Mouse (Mus musculus) layer of hippocampus, adult 18-20 months (tissue): ENCODE measurements around the gene Lrp4. TPM values are rescaled to one million over a fixed set of nuclear protein-coding genes. Genes with fewer than 3 reads are reported as not detected.

Source experiments
- DNase-seq, 2 experiments: peaks; one replicate each; pipeline ENCODE4 v3.0.0; 2022; ENCODE audit warnings: low spot score in 2 of 2
- total RNA-seq, 2 experiments: library from RNA; stranded (reverse); gene quantifications; 2 replicates each; pipeline ENCODE4 v1.2.3; 2021

The Lrp4 gene
- total RNA-seq, 2 experiments from 2014 or later, result 27.2 to 31.2 TPM

DNA sequence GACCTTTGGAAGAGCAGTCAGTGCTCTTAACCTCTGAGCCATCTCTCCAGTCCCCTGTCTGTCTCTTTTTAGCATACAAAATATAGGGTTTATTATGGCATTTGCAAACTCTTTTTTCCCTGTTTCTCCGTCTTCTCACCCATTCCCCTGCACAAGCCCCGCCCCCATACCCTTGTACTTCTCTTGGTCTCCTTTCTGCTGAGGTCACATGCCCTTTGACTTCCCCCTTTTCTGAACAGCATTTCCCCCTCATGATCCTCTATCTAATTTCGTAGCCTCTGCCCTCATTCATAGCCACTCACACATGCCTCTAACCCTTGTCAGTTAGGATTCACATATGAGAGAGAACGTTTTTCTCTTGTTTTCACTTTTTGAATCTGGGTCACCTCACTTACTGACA, 27.4 kb downstream of the Lrp4 start:
- DNase-seq, result no peak

DNA sequence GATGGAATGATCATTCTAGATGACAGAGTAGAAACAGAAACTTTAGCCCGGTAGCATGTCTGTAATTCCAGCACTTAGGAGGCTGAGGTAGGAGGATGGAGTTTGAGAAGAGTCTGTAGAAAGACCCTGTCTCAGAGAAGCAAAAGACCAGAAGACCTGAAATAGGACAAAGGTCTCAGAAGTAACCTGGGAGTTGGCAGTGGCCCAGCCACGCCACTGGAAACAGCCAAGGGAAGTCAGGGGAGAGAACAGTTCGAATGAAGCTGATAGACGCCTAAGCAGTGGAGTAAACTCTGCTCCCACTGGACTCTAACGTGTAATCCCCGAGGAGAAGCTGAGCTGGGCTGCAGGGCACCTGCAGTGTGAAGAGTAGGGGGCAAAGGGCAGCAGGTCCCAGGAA, 27.9 kb downstream of the Lrp4 start:
- DNase-seq, result no peak

DNA sequence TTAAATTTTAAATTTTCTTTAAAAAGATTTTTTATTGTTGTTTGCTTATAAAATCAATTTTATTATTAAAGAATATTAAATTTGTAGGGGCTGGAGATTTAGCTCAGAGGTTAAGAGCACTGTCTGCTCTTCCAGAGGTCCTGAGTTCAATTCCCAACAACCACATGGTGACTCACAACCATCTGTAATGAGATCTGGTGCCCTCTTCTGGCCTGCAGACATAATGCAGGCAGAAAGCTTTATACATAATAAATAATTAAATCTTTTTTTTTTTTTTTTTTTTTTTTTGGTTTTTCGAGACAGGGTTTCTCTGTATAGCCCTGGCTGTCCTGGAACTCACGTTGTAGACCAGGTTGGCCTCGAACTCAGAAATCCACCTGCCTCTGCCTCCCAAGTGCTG, 30.0 kb downstream of the Lrp4 start:
- peak in 1 of 2 experiments; percentile 44 for DNase-seq

DNA sequence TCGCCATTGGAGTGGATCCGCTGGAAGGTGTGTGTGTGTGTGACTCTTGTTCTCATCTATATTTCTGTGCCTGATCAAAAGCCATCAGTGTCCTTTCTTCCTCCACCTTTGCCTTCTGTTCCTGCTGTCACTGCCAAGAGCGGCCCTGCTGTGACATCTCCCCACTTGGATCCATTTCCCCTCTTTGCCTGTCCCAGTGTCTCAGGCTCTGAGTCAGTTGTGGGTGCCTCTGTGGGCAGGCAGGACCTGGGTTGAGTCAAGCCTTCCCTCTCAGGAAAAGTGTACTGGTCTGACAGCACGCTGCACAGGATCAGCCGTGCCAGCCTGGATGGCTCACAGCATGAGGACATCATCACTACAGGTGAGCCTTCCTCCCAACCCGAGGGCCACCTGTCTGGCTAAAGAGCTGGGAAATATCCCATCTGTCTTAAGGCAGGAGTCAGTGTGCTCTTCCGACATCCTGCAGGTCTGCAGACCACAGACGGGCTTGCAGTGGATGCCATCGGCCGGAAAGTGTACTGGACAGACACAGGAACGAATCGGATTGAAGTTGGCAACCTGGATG, 34.8 kb downstream of the Lrp4 start:
- no peak for DNase-seq

DNA sequence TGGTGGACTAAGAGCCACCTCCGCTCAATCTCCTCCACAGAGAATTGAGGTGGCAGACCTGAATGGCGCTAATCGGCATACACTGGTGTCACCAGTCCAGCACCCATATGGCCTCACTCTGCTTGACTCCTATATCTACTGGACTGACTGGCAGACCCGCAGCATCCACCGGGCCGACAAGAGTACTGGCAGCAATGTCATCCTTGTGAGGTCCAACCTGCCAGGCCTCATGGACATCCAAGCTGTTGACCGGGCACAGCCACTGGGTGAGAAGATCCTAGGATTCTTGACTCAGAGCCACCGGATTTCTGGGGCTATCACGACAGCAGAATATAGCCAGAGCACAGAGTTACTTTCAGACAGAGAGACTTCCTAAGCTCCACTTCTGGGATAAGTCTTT, 36.7 kb downstream of the Lrp4 start:
- DNase-seq, result no peak

DNA sequence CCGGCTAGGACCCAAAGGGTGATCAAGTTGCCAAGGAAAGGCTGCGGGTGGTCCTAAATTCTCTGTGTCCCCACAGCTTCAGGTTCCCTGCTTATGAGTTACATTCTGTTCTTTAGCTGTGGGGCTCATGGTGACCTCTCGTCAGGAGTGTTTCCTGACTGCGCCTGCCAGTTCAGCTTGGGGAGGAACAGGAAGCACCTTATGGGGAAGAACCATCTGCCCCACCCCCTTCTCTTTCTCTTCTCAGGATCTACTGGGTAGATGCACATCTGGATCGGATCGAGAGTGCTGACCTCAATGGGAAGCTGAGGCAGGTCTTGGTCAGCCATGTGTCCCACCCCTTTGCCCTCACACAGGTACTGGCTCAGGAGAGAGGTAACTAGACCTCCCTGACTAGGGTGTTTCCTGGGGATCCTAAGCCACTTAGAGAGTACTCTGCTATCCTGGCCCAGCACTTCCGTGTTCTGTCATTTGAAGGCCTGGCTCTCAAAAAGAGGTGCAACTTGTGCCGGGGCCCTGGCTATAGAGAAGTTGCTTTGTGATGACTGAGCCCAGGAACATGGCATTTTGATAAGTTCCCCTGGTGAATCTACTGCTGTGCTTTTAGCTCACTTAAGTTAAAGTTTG, 40.9 kb downstream of the Lrp4 start:
- no peak for DNase-seq

DNA sequence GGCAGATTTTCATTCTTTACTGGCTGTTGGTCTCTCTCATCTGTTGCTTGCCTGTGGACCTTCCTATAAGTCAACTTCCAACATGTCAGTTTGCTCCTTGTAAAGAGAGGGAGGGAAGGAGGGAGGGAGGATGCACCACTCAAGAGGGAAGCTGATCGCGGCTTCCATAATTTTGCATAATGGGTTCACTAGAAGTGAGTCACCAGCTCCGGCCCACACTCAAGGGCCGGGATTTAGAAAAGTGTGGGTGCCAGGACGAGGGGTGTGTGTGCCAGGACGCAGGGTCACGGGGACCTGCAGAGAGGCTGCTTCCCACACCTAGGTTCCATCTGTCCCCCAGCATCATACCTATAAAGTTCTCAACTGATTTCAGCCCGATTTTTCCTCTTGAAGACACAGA, 50.8 kb downstream of the Lrp4 start:
- no peak for DNase-seq

DNA sequence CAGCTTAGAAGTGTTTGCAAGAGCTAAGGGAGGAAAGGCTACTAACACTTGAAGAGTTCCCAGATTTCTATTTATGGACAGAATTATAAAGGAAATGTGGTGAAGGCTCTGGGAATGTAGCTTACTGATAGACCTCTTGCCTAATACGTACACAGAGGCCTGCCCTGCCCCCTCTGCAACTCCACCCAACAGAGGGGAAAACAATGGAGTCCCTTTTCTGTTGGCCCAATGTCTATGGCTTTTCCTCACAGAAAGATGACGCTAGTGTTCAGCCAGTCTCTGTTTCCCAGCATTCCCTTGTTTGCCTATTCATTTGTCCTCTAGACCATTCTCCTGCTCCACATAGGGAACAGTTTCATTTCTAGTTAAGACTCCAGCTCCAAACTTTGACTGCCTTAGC, 59.9 kb downstream of the Lrp4 start:
- DNase-seq, result peak in 1 of 2 experiments; percentile 54

DNA sequence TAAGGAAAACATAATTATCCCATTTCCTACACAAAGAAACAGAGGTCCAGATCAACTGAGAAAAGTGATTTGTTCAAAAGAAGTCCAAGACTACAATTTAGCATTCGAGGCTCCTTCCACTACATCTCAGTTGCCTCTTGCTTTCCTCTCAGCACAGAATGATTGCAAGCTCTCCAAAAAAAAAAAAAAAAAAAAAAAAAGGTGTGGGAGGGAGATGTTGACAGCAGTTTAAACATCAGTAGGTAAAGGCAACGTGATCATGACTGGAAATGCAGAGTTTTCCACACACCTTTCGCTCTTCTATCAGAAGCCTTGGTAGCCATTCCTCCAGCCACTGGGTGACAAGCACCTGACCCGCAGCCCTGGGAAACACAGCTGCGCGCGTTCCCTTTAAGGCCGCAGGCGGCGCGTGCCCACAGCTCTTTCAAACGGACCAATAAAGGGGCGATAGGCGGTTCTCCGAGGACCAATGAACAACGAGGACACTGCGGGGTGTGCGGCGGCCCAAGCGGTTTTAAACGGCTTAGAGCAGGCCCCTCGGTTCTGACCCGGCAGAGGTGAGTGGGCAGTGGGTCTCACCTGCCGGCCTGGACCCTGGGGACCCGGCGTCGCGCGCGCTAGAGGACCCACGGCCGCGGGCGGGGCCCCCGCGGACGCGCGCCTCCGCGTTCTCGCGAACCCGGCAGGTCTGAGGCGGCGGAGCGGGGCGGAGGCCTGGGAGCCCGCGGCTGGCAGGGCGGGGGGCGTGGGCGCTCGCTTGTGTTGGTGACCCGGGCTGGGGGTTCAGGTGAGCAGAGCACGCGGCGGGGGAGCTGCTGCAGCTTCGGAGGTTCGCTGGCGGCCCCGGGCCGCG, 69.2 kb downstream of the Lrp4 start, which contains the start of gene Ckap5:
Gene Ckap5 (plus strand): TSS at position 469 of the 853 bp plus-strand sequence.
- peak; percentile 92 to 96 for DNase-seq

DNA sequence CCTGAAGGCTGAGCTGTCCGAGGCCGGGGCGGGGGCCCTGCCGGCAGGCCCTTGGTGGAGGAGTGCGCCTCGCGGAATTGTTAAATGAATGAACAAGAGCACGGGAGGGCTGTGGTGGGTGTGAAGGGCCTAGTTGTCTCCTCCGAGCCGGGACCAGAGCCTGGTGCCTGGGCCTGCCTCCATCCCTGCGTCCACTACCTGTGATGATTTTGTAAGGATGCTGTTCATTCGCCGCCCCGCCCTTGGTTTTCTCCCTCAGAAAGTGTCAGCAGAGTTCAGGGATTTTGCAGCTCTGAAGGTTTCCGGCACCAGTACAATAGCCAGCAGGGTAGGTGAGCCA, 69.8 kb downstream of the Lrp4 start:
- peak; percentile 16 to 34 for DNase-seq

DNA sequence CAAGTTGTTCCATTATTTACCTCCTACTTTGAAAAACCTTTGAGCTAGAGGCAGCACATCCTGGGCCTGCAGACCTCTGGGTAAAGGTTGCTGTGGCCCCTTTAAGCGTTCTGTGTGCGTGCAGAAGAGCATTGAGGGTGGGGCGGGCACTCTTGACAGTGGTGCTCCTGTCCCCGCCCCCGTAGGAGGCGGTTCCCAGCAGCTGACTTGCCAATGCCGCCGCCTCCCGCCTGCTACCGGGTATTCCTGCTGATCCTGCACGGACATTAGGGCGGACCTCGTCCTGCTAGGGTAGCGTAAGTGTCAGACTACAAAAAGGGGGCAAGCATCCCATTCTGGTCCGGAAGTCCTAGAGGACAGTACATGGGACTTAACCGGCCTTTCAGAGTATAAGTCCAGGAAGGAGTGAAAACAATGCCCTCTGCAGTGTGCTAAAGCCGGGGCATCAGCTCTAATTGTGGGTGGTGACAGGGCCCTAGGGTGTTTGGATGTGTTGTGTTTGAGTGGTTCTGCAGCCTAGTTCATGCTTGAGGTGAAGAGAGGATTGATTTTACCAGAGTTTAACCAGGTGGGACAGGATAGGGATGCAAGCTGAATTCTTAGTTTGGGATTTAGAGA, 80.4 kb downstream of the Lrp4 start:
- peak; percentile 49 to 72 for DNase-seq

Other genes starting within 250 kb of the Lrp4 start
- gene Ddb2, start 220.5 kb upstream of the Lrp4 start, total RNA-seq, result 10 to 100 TPM in 1 of 2 experiments, 1 to 10 TPM in 1; 9.5 to 11.2 TPM
- 10 to 100 TPM; 26.8 to 31.6 TPM for gene Pacsin3, start 201.6 kb upstream of the Lrp4 start, total RNA-seq
- 10 to 100 TPM; 68.2 to 68.8 TPM for gene Arfgap2, start 192.5 kb upstream of the Lrp4 start, total RNA-seq
- 100 to 1,000 TPM; 111 to 121 TPM for gene 1110051M20Rik, start 12.8 kb upstream of the Lrp4 start, total RNA-seq
- gene Ckap5, start 69.3 kb downstream of the Lrp4 start, total RNA-seq, result 100 to 1,000 TPM; 110 to 118 TPM
- gene F2, start 178.9 kb downstream of the Lrp4 start, total RNA-seq, result not detected
- gene Zfp408, start 192.3 kb downstream of the Lrp4 start, total RNA-seq, result 1 to 10 TPM; 7.2 to 9.4 TPM
- gene Arhgap1, start 192.3 kb downstream of the Lrp4 start, total RNA-seq, result 10 to 100 TPM; 62.1 to 65.6 TPM